Mouse (Mus musculus) spleen, embryonic (tissue): Measurements from ENCODE around the gene Pofut2.

Source experiments
- CTCF ChIA-PET: fragments of 350-600 bp; sonication (Branson Sonifier 250); formaldehyde crosslinking; loops from one replicate; lab custom pipeline; 2022; lab: Charles Lee

The Pofut2 gene

DNA sequence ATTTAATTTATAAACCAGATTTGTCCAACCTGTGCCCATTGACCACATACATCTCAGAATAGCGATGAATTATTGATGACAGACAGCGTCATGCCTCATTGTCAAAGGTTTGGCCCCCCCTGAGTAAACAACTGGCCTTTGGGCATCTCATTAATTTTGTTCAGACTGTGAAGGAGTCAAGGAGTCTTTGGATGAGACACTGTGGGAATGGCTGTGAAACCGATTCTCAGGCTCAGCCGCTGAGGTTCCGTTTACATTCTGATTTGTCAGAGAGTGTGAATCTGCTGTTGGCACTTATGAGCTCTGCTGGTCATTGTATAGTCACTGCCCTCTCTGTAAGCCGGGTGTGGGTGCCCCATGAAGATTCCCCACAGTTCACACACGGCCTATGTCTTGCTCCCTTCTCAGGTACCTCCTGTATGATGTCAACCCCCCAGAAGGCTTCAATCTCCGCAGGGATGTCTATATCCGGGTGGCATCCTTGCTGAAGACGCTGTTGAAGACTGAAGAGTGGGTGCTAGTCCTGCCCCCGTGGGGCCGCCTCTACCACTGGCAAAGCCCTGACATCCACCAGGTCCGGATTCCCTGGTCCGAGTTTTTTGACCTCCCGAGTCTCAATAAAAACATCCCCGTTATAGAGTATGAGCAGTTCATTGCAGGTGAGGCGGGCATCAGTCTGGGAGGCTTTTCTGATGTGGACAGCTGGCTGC lies 1.3 kb downstream of the Pofut2 start:
- CTCF ChIA-PET = no interaction called here

DNA sequence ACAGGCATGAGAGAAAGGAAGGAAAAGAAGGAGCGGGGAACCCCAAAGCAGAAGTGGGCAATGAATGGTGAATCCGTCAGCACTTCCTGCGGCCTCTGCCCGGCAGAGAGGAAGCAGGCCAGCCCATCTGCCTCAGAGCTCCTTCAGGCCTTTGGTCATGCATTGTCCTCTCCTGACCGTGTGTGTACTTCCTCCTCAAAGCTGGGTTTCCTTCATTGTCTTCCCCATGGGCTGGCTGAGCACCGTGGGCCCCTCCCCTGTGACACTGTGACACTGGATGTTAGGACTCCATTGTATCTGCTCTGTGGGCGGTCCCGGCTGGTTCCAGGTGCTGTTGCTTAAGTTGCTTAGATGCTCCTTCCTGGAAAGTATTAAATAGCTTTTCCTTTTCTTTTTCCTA lies 7.3 kb downstream of the Pofut2 start:
- CTCF ChIA-PET = no interaction called here

DNA sequence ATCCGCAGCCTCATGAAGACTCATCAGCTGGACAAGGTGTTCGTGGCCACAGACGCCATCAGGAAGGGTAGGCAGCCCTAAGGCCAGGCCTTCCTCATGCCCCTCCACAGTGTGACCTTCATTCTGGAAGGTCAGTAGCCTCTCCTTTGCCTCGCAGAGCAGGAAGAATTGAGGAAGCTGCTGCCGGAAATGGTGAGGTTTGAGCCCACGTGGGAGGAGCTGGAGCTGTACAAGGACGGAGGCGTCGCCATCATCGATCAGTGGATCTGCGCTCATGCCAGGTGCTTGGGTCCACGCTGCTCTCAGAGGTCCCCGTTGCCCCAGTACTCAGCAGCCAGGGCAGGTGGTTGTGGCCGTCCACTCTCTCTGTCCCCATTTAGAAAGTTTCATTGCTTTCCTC lies 8.0 kb downstream of the Pofut2 start:
- CTCF ChIA-PET = no interaction called here

DNA sequence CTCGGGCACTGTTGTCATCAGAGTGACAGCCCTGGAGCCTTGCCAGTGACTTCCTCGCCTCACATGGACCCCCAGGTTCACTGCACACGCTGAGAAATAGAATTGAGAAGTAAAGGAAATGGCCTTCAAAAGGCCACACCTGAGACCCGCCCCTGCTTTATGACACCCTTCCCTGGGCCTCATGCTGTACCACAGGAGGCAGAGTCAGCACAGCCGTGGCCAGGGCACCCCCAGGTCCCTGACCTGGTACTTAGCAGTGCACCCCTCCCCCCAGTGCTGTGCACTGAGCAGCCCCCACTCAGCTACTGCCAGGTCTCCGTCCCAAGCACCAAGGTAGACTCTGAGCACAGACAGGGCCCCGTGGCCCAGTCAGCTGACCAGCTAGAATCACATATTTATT lies 10.1 kb downstream of the Pofut2 start:
- CTCF ChIA-PET = no interaction called here

- CTCF ChIA-PET = no interaction called here
Measured at GRCm38 (mm10) chr10:77272980-77273730, 14.1 kb downstream of the Pofut2 start.

DNA sequence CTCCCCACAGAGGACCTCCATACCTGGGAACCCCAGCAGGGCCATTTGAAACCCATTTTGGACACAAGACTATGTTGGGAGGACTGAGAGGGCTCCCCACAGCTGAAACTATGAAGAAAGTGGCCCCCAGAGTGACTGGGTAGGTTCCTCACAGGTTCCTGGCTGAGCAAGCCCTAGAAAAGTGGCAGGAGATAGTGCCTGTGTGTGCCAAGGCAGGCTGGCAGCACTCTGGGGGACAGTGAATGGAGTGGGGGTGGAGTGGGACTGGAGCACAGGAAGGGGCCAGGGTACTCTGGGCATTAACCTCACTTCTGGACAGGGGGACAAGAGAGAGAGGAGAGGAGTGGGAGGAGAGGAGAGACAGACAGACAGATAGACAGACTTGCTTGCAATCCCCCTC lies 14.8 kb downstream of the Pofut2 start:
- CTCF ChIA-PET = no interaction called here

GRCm38 (mm10) chr10:77282085-77282484 lies 23.1 kb downstream of the Pofut2 start:
- CTCF ChIA-PET = interaction anchor here (0.6 to 0.7 kb wide), 4 partner anchors 136 to 229 kb away, joined by 3 to 4 read pairs (median 3); partner anchors contain the start of gene Adarb1

GRCm38 (mm10) chr10:77282822-77283221 lies 23.8 kb downstream of the Pofut2 start:
- CTCF ChIA-PET = interaction anchor here (0.7 kb wide), 2 partner anchors 136 to 228 kb away, joined by 3 to 4 read pairs; partner anchors contain the start of gene Adarb1

DNA sequence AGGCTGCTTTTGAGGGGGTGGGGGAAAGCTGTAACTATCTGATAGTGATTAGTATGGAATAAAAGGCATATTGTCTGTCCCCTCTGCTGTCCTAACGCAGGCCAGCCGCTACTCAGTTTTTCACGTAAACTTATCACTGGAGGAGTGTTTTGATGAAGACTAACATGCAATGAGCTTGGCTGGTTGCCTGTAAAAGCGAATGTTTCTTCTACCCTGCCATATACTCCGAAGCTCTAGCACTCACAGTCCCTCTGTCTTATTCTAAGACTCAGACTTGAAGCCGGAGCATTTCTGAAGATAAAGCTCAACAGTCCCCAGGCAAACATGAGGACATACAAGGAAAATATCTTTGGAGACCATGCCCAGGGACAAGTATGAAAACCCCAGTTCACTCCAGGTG lies 25.8 kb downstream of the Pofut2 start:
- CTCF ChIA-PET = no interaction called here

GRCm38 (mm10) chr10:77287626-77288025 lies 28.6 kb downstream of the Pofut2 start:
- CTCF ChIA-PET = no interaction called here

GRCm38 (mm10) chr10:77288639-77289195 lies 29.7 kb downstream of the Pofut2 start:
- CTCF ChIA-PET = no interaction called here

GRCm38 (mm10) chr10:77289559-77289958 lies 30.5 kb downstream of the Pofut2 start:
- CTCF ChIA-PET = interaction anchor here (0.6 kb wide), 1 partner anchor 1023 kb away, joined by 3 read pairs; no protein-coding TSS in a partner anchor

GRCm38 (mm10) chr10:77290624-77291366 lies 31.8 kb downstream of the Pofut2 start:
- CTCF ChIA-PET = no interaction called here

DNA sequence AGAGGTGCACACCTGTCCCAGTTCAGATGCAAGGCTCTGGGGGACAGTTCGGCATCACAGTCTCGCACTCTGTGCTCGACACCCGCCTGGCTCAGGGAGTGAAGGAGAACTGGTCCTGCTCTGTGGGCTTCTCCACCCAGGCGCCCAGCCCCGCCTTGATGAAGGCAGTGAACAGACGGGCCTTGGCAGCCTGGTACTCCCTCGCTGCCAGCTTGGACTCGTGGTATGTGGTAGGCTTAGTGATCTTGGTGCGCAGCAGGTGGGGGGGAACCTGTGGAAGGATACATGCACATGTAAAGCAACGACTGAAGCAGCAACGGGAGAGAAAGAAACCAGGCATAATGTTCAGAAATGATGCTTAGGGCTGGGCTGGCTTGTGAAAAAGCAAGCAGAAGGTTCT lies 35.7 kb downstream of the Pofut2 start:
- CTCF ChIA-PET = no interaction called here

- CTCF ChIA-PET = no interaction called here
Measured at GRCm38 (mm10) chr10:77298621-77299020, 39.6 kb downstream of the Pofut2 start.

- CTCF ChIA-PET = interaction anchor here (0.6 kb wide), 1 partner anchor 630 kb away, joined by 3 read pairs; no protein-coding TSS in a partner anchor
Measured at GRCm38 (mm10) chr10:77299194-77299593, 40.2 kb downstream of the Pofut2 start.

DNA sequence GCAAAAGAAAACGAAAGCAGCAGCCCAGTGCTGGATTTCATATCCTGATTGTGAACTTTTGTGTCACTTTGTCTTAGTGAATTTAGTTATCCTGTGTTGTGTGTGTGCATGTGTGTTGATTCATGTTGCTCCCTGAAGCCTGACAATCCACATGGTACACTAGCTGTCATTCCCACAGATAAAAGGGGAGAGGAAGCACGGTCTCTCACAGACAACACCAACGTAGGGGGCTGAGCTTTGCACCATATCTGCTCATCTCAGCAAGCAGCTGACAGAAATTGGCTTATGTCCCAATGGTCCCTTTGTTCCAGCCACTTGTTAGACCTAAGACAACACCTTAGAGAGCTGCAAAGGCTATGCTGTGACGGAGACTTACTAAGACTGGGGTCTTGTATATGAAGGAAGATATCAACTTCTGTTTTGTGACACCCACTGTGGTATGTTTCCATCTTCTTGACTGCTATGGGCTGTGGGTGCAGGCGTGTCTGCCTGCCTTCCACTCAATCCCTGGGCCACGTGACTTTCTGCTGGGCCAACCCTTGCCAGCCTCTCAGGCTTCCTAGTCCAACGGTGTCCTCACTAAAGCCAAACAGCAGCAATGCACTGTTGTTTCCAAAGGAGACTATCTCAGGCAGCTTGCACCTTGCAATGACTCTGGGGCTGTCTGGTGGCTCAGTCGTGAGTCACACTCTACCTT lies 41.4 kb downstream of the Pofut2 start:
- CTCF ChIA-PET = no interaction called here

DNA sequence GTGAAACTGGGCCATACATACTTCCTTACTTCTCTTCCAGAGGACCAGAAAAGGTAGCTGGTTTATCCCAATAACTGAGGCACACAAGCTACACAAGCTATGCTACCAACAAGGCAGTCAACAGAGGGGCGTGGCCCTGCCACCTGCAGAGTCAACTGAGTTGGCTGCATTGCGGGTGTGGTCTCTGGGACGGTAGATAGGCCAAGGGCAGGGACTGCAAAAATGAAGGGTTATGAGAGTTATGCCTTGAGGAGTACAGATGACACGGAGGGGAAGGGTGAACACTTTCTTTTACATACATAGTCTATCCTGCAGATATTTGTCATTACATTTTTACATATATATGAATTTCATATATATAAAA lies 41.9 kb downstream of the Pofut2 start:
- CTCF ChIA-PET = no interaction called here

- CTCF ChIA-PET = no interaction called here
Measured at GRCm38 (mm10) chr10:77304362-77304761, 45.3 kb downstream of the Pofut2 start.

GRCm38 (mm10) chr10:77304840-77305533 lies 46.0 kb downstream of the Pofut2 start:
- CTCF ChIA-PET = no interaction called here

GRCm38 (mm10) chr10:77305766-77306165 lies 46.7 kb downstream of the Pofut2 start:
- CTCF ChIA-PET = no interaction called here
